Mouse (Mus musculus): ENCODE data around the gene Myof. TPM values are rescaled to one million over a fixed set of nuclear protein-coding genes. Genes with fewer than 3 reads are reported as not detected.

The Myof gene
- 10 to 100 TPM in 1 of 2 experiments, 1 to 10 TPM in 1; 8.0 to 14.2 TPM for total RNA-seq (2021)
- long read RNA-seq, experiment 1, partial matches to known transcripts, result 1 of 7 reads
- long read RNA-seq, experiment 1, other reads (novel, unspliced or antisense), result 6 of 7 reads
- long read RNA-seq, experiment 2, partial matches to known transcripts, result 3 of 5 reads
- long read RNA-seq, experiment 2, other reads (novel, unspliced or antisense), result 2 of 5 reads

GRCm38 (mm10) chr19:38043281-38043981 lies at the start of gene Myof:
TSS of gene Myof (minus strand) at chr19:38043577.
- DNase-seq, result peak; percentile 68

GRCm38 (mm10) chr19:38091512-38091985 lies 48.2 kb upstream of the Myof start:
- no peak for DNase-seq

GRCm38 (mm10) chr19:38089358-38089757 lies 46.0 kb upstream of the Myof start:
- no peak for DNase-seq

- peak; percentile 67 for DNase-seq
Observed at GRCm38 (mm10) chr19:38086948-38087551, 43.7 kb upstream of the Myof start.

- DNase-seq, result no peak
Observed at GRCm38 (mm10) chr19:38085841-38086240, 42.5 kb upstream of the Myof start.

- DNase-seq, result no peak
Observed at GRCm38 (mm10) chr19:38082931-38083525, 39.7 kb upstream of the Myof start.

- no peak for DNase-seq
Observed at GRCm38 (mm10) chr19:38081361-38081760, 38.0 kb upstream of the Myof start.

GRCm38 (mm10) chr19:38077851-38078540 lies 34.6 kb upstream of the Myof start:
- no peak for DNase-seq

GRCm38 (mm10) chr19:38076251-38076650 lies 32.9 kb upstream of the Myof start:
- DNase-seq, result no peak

- DNase-seq, result no peak
Observed at GRCm38 (mm10) chr19:38075051-38075450, 31.7 kb upstream of the Myof start.

- DNase-seq, result no peak
Observed at GRCm38 (mm10) chr19:38073226-38073625, 29.8 kb upstream of the Myof start.

- DNase-seq, result no peak
Observed at GRCm38 (mm10) chr19:38064051-38064450, 20.7 kb upstream of the Myof start.

GRCm38 (mm10) chr19:38063201-38063600 lies 19.8 kb upstream of the Myof start:
- no peak for DNase-seq

GRCm38 (mm10) chr19:38056931-38057330 lies 13.6 kb upstream of the Myof start:
- no peak for DNase-seq

- DNase-seq, result no peak
Observed at GRCm38 (mm10) chr19:38056276-38056675, 12.9 kb upstream of the Myof start.

GRCm38 (mm10) chr19:38055798-38056197 lies 12.4 kb upstream of the Myof start:
- DNase-seq, result no peak

GRCm38 (mm10) chr19:38054720-38055192 lies 11.4 kb upstream of the Myof start, which contains the start of gene Cep55:
TSS of gene Cep55 (plus strand) at chr19:38055011.
- peak; percentile 94 for DNase-seq

- DNase-seq, result peak; percentile 69
Observed at GRCm38 (mm10) chr19:38054149-38054719, 10.9 kb upstream of the Myof start.

GRCm38 (mm10) chr19:38053227-38054041 lies 10.1 kb upstream of the Myof start:
- no peak for DNase-seq

- no peak for DNase-seq
Observed at GRCm38 (mm10) chr19:38049686-38050085, 6.3 kb upstream of the Myof start.

GRCm38 (mm10) chr19:38045198-38045597 lies 1.8 kb upstream of the Myof start:
- no peak for DNase-seq
